Mouse (Mus musculus) forebrain, embryonic 15.5 days (tissue): ENCODE measurements around the gene 4833439L19Rik. TPM values are rescaled to one million over a fixed set of nuclear protein-coding genes. Genes with fewer than 3 reads are reported as not detected.

ENCODE experiments used
- ATAC-seq: fragments of 200-750 bp; cut with Nextera tagmentation; replicated peaks from 2 replicates; pipeline ENCODE4 v1.8.0; 2017; ENCODE audit warnings: mild to moderate bottlenecking, moderate TSS enrichment, moderate library complexity
- H3K27ac ChIP-seq: fragments of 300-500 bp; sonication (generic); replicated peaks from 2 replicates; pipeline ENCODE4 v1.5.1; 2015; ENCODE audit warnings: mild to moderate bottlenecking, inconsistent platforms
- H3K27me3 ChIP-seq: fragments of 300-500 bp; sonication (generic); 2 replicates; pipeline ENCODE4 v1.6.1; 2015; ENCODE audit warnings: inconsistent platforms
- H3K36me3 ChIP-seq: fragments of 300-500 bp; sonication (generic); 2 replicates; pipeline ENCODE4 v1.6.1; 2015; ENCODE audit warnings: mild to moderate bottlenecking, inconsistent platforms
- H3K4me1 ChIP-seq: fragments of 300-500 bp; sonication (generic); 2 replicates; pipeline ENCODE4 v1.6.1; 2015; ENCODE audit warnings: inconsistent platforms
- H3K4me2 ChIP-seq: fragments of 300-500 bp; sonication (generic); replicated peaks from 2 replicates; pipeline ENCODE4 v1.6.1; 2015; ENCODE audit warnings: mild to moderate bottlenecking, inconsistent platforms
- H3K4me3 ChIP-seq: fragments of 300-500 bp; sonication (generic); 2 replicates; pipeline ENCODE4 v1.5.1; 2015; ENCODE audit warnings: mild to moderate bottlenecking, inconsistent platforms
- H3K9ac ChIP-seq: fragments of 300-500 bp; sonication (generic); replicated peaks from 2 replicates; pipeline ENCODE4 v1.6.1; 2015; ENCODE audit warnings: mild to moderate bottlenecking, inconsistent platforms
- H3K9me3 ChIP-seq: fragments of 300-500 bp; sonication (generic); 2 replicates; pipeline ENCODE4 v1.6.1; 2016; ENCODE audit warnings: inconsistent platforms
- WGBS: fragments of 180-500 bp; shearing (Covaris S2); methylation state at CpG from one replicate; pipeline ENCODE4 v1.1.7; 2015; ENCODE audit warnings: mixed read lengths; 5-methylcytosine and 5-hydroxymethylcytosine counted together
- polyA plus RNA-seq: library from polyadenylated mRNA; unstranded; fragments of >200 nt; fragmentation: Nextera tagmentation; extraction: Ambion mirVana; gene quantifications from 2 replicates; pipeline ENCODE4 v1.2.1, GENCODE M21; 2015

The 4833439L19Rik gene
- polyA plus RNA-seq, 1 experiment from 2014 or later, result 293 TPM

DNA sequence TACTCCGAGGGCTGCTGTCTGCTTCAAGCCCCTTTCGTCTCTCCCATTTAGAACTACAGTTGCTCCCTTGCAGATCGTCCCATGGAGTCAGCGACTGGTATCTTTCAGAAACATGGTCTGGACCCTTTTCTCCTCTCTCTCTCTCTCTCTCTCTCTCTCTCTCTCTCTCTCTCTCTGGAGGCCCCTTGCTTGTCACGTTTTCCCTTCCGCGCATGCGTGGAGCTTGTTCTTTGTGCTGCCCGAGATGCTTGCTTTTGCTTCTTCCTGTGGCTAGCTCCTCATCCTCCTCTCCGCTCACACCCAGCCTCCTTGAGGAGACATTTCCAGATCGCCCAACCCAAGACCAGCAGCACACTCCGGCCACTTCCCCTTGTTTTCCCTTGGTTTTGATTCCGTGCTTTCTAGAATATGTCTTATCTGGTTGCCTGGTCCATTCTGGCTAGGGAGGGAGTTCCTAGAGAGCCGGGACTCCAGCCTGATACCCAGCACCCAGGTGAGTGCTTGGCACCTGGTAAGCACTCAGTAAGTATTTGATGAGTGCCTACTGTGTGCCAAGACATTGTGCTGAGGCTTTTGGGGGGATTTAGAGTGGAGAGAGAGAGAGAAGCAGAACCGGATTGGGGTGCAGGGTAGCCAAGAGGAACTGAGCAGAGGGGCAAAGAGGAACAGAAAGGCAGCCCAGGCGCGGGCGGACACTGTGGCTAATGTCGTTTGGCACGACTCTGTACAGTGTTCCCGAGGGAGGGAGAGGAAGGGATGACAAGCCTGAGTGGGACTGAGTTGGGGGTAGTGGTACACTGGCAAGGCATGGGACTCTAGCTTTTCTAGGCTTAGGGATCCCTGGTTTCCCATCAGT, 12.6 kb upstream of the 4833439L19Rik start:
- Histone ChIP-seq H3K9ac (no peak overlapping the region), H3K36me3 (peaks cover 33% of the 10 kb centered on the region), H3K9me3 (no peaks in the 10 kb centered on the region), H3K4me3 (no peak overlapping the region), H3K4me2 (no peak overlapping the region), H3K27me3 (no peaks in the 10 kb centered on the region; the same call in 1 of the 2 replicates), H3K4me1 (peaks cover 29% of the 10 kb centered on the region), H3K27ac (no peak overlapping the region)
- 85% methylated on average over 21 of the region's 21 CpGs for WGBS
- ATAC-seq, result no peak

- Histone ChIP-seq H3K27ac (peak overlapping the region; percentile 71; the same call in 1 of the 2 replicates), H3K36me3 (peaks cover 14% of the 10 kb centered on the region; the same call in 1 of the 2 replicates), H3K4me1 (peaks cover 24% of the 10 kb centered on the region), H3K9ac (peak overlapping the region; percentile 82), H3K27me3 (no peaks in the 10 kb centered on the region; the same call in 1 of the 2 replicates), H3K9me3 (no peaks in the 10 kb centered on the region), H3K4me2 (peak overlapping the region; percentile 87), H3K4me3 (peak overlapping the region; percentile 86)
- 3% methylated on average over 19 of the region's 19 CpGs for WGBS
- no peak for ATAC-seq
These were observed 10.3 kb upstream of the 4833439L19Rik start for GRCm38 (mm10) chr13:54575489-54575888.

DNA sequence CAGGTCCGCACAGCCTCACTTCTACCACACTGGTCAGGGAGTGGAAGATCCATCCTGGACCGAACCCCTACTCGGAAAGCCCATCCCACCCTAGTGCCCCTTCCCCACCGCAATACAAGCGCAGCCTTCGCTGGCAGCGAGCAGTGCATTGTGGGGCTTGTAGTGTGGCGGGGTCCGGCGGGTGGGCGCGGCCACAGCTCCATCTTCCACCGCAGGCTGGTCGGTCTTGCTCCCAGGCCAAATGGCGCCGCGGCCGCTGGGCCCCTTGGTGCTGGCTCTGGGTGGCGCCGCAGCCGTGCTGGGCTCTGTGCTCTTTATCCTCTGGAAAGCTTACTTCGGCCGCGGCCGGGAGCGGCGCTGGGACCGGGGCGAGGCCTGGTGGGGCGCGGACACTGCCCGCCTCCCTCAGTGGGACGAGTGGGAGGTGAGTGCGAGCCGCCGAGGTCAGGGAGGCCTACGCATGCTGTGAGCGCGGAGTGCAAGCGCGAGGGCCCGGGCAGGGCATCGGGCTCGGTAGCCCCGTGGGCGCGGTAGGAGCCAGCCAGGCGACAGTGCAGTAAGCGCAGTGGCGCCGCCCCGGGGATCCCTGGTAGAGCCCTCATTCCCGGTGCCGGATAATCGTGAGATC, 9.7 kb upstream of the 4833439L19Rik start, which contains the start of gene Arl10:
Gene Arl10, plus strand, starts transcription at position 162 of the 628 bp plus-strand sequence.
- H3K27me3 ChIP-seq, result no peaks in the 10 kb centered on the region; the same call in 1 of the 2 replicates
- peak within 1 kb of the TSS; percentile 71 for H3K27ac ChIP-seq
- WGBS, result under 1% methylated on average over 55 of the region's 55 CpGs
- ATAC-seq, result peak; percentile 94
- no peaks in the 10 kb centered on the region for H3K9me3 ChIP-seq
- peak within 1 kb of the TSS; percentile 82 for H3K9ac ChIP-seq
- H3K4me1 ChIP-seq, result peaks cover 24% of the 10 kb centered on the region
- H3K4me2 ChIP-seq, result peak within 1 kb of the TSS; percentile 87
- peak within 1 kb of the TSS; percentile 86 for H3K4me3 ChIP-seq
- H3K36me3 ChIP-seq, result peaks cover 9% of the 10 kb centered on the region; the same call in 1 of the 2 replicates

- ATAC-seq, result no peak
- H3K4me1 ChIP-seq, result peaks cover 24% of the 10 kb centered on the region
- WGBS, result 78% methylated on average over 4 of the region's 4 CpGs
- no peaks in the 10 kb centered on the region for H3K36me3 ChIP-seq
- no peak overlapping the region for H3K4me2 ChIP-seq
- no peak overlapping the region for H3K4me3 ChIP-seq
- no peaks in the 10 kb centered on the region for H3K9me3 ChIP-seq
- H3K9ac ChIP-seq, result no peak overlapping the region
- H3K27me3 ChIP-seq, result no peaks in the 10 kb centered on the region; the same call in 1 of the 2 replicates
- no peak overlapping the region for H3K27ac ChIP-seq
These were observed 7.4 kb upstream of the 4833439L19Rik start for GRCm38 (mm10) chr13:54572621-54573020.

DNA sequence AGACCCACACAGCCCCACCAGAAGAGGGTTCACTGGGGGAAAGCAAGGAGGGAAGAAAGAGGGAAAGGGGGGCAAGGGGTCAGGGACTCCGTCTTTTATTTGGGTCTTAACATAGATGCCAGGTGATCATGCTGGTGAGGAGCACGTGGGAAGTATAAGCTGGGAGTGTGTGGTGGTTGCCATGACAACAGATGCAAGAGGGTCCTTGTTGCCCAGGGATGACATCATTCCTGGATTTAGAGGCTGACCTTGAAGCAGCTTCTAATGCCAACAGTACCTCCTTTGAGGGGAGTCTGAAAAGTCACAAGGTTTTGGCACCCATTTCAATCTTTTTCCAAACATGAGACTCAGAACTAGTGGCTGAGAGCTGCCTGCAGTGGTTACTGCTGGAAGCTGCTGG, 6.4 kb upstream of the 4833439L19Rik start:
- Histone ChIP-seq H3K27ac (no peak overlapping the region), H3K4me2 (no peak overlapping the region), H3K9me3 (no peaks in the 10 kb centered on the region), H3K27me3 (no peaks in the 10 kb centered on the region; the same call in 1 of the 2 replicates), H3K9ac (no peak overlapping the region), H3K4me3 (no peak overlapping the region), H3K4me1 (peaks cover 17% of the 10 kb centered on the region), H3K36me3 (no peaks in the 10 kb centered on the region)
- 12% methylated on average over 2 of the region's 2 CpGs for WGBS
- ATAC-seq, result no peak

GRCm38 (mm10) chr13:54570736-54571135, 5.5 kb upstream of the 4833439L19Rik start:
- Histone ChIP-seq H3K9ac (no peak overlapping the region), H3K4me1 (peaks cover 8% of the 10 kb centered on the region), H3K4me2 (no peak overlapping the region), H3K27me3 (no peaks in the 10 kb centered on the region; the same call in 1 of the 2 replicates), H3K36me3 (no peaks in the 10 kb centered on the region), H3K27ac (no peak overlapping the region), H3K4me3 (no peak overlapping the region), H3K9me3 (no peaks in the 10 kb centered on the region)
- WGBS, result 75% methylated on average over 4 of the region's 4 CpGs
- no peak for ATAC-seq

DNA sequence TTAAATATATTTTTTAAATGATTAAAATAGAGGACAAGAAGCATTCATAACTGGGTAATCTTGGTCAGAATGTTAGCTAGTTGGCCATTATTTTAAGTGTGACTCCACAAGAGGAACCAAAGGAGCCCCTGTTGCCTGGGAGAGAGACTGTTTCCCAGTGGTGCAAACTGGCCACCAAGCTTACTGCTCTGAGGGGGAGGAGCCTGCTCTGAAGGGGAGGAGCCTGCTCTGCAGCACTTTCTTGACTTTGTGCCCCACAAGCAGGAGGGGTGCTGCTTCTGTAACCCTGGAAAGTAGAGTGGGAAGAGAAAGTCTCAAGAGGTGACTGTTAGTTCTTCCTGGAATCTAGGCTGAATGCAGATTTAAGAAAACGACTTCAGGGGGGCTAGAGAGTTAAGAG, 4.0 kb upstream of the 4833439L19Rik start:
- Histone ChIP-seq H3K9me3 (no peaks in the 10 kb centered on the region), H3K27ac (no peak overlapping the region), H3K4me1 (peaks cover 5% of the 10 kb centered on the region), H3K36me3 (no peaks in the 10 kb centered on the region), H3K27me3 (no peaks in the 10 kb centered on the region; the same call in 1 of the 2 replicates), H3K4me2 (no peak overlapping the region), H3K9ac (no peak overlapping the region), H3K4me3 (no peak overlapping the region)
- ATAC-seq, result no peak
- 55% methylated on average over 1 of the region's 1 CpGs for WGBS

- Histone ChIP-seq H3K9me3 (no peaks in the 10 kb centered on the region), H3K9ac (no peak overlapping the region), H3K27me3 (no peaks in the 10 kb centered on the region; the same call in 1 of the 2 replicates), H3K27ac (no peak overlapping the region), H3K4me2 (no peak overlapping the region), H3K4me1 (peaks cover 13% of the 10 kb centered on the region), H3K36me3 (no peaks in the 10 kb centered on the region), H3K4me3 (no peak overlapping the region)
- ATAC-seq, result no peak
- WGBS, result 44% methylated on average over 5 of the region's 5 CpGs
These were observed 3.1 kb upstream of the 4833439L19Rik start for GRCm38 (mm10) chr13:54568380-54568779.

DNA sequence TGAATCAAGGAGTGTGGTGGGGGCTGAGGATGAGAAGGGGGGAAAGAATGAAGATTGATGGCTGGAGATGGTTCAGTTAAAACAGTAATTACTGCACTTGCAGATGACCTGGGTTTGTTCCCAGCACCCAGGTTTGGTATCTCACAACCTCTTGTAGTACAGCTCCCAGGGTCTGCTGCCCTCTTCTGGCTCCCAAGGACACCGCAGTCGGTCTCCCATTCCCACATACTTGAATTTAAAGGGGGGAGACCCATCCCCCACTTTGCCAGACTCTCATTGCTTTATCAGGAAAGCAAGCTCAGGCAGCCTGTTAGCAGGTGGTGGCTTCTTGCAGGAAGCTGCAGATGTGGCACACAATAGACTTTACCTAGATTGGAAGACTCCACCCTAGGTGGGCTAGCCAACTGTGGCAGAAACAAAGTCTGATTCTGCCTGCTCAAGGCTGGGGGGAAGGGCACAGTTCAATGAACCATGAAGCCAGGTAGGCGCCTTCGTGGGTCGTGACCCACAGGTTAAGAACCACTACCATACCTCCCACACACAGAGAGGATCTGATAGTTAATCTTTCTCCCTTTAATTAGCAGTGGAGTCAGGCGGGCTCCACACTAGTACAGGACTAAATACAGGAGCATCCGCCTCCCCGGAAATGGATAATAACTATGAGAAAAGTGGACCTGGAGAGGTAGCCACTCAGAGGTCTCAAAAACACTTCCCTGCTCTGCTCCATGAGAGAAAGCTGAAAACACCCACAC, 535 bp upstream of the 4833439L19Rik start:
- H3K9ac ChIP-seq, result peak overlapping the region; percentile 9; the same call in 1 of the 2 replicates

GRCm38 (mm10) chr13:54564232-54565200, 719 bp downstream of the 4833439L19Rik start:
- Histone ChIP-seq H3K9ac (peak overlapping the region; percentile 97), H3K4me3 (peak overlapping the region; percentile 95), H3K36me3 (peaks cover 24% of the 10 kb centered on the region), H3K4me1 (peaks cover 15% of the 10 kb centered on the region), H3K4me2 (peak overlapping the region; percentile 80), H3K27me3 (no peaks in the 10 kb centered on the region; the same call in 1 of the 2 replicates), H3K9me3 (no peaks in the 10 kb centered on the region), H3K27ac (peak overlapping the region; percentile 89)
- WGBS, result 11% methylated on average over 45 of the region's 45 CpGs
- ATAC-seq, result peak; percentile 73

More for the DNA sequence above, 535 bp upstream of the 4833439L19Rik start:
- H3K4me3 ChIP-seq, result peak overlapping the region; percentile 95
- peaks cover 15% of the 10 kb centered on the region for H3K4me1 ChIP-seq
- WGBS, result 39% methylated on average over 8 of the region's 8 CpGs
- no peaks in the 10 kb centered on the region; the same call in 1 of the 2 replicates for H3K27me3 ChIP-seq
- H3K4me2 ChIP-seq, result peak overlapping the region; percentile 55
- H3K27ac ChIP-seq, result peak overlapping the region; percentile 59; the same call in 1 of the 2 replicates
- H3K36me3 ChIP-seq, result peaks cover 13% of the 10 kb centered on the region
- no peaks in the 10 kb centered on the region for H3K9me3 ChIP-seq
- ATAC-seq, result peak; percentile 55
